Mouse (Mus musculus) thymus, postnatal 36 days (tissue): Measurements from ENCODE around the gene Tbcel.

Source experiments
- DNase-seq, 2 experiments: peaks; one replicate each; pipeline ENCODE4 v3.0.0; 2022; ENCODE audit warnings: mixed read lengths in 2 of 2

Tbcel gene

DNA sequence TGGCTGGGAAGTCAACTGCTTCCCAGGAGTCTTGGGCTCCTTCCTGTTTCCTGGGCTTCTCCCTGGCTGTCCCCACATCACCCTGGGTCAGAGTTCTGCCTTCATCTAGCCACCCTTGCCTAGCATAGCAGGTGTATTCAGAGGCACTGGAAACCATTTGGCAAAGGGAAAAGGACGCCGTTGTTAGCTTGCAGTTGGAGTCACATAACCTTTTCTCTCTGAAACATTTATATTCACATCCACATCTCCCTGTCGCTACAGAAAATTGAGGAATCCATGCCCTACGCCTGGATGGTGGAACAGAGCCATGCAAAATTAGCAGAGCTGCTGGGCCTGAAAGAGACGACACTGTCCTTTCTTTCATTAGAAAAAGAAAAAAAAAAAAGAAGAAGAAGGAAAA, 125.5 kb downstream of the Tbcel start:
- DNase-seq = no peak

DNA sequence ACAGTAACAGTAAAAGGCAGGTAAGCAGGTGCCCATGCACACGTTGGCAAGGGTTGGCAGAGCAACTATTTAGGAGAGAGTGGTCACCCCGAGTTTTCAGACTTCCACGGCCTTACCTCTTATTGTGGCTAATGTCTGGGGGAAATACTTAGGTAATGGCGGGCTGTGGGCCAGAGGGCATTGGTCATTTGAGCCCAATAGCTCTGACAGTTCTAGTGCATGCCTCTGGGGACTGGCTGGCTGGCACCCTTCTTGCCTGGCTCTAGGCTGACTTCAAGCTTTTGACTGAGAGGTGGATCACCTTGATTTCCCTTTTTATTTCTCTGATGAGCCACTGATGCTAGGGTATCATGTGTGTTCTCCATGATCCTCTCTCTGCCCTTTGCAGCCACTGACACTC, 129.5 kb downstream of the Tbcel start:
- DNase-seq = no peak

DNA sequence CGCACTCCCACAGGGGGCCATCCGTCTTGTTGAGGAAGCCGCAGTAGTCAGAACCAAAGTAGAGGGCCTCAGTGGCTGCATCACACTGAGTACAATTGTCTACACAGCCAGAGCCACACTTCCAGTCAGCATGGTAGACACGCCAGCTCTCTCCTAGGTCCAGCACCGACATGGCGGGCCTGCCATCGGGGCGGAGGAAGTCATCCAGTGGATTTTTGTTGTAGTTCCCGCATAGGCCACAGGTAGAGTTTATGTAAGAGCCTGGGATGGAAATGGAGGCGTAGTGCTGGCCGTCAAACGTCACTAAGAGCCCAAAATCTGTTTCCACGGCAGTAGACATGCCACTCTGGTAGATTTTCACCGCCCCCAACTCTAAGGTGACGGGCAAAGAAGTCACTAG, 130.0 kb downstream of the Tbcel start:
- DNase-seq = no peak

DNA sequence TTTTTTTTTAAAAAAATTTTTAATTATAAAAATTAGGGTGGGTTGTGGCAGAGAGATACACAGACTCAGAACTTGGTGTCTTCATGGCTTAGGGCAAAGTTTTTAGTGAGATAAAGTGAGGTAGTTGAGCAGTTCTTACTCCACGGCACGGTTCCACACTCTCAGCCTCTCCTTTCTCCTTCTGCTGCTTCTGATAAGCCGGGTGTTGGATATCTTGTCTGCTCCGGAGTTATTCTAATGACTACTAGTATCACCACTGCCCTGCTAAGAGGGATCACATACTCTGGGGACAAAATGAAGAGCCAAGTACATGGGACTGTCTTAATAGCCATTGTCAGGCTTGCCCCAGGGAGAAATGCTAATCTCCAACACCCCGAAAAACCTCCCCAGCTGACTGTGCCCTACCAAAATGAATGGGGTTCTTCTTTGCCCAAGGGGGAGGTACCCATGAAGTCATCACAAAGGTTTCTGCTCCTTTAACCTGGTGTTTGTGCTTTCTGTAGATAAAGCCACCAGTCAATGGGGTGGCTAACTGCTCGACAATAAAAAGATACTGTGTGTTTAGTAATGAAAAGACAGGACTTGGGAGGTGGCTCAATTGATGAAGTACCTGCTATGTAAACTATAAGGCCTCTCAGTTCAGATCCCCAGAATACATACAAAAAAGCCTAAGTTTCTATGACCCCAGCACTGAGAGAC, 135.8 kb downstream of the Tbcel start:
- no peak for DNase-seq
